Mouse (Mus musculus): ENCODE data around the gene Vsx1. TPM values are rescaled to one million over a fixed set of nuclear protein-coding genes. Genes with fewer than 3 reads are reported as not detected.
A peak's percentile ranks its signal among the peaks of the same experiment; 100 is the strongest.

Gene Vsx1
- total RNA-seq, 2 experiments from 2014 or later, result not detected

DNA sequence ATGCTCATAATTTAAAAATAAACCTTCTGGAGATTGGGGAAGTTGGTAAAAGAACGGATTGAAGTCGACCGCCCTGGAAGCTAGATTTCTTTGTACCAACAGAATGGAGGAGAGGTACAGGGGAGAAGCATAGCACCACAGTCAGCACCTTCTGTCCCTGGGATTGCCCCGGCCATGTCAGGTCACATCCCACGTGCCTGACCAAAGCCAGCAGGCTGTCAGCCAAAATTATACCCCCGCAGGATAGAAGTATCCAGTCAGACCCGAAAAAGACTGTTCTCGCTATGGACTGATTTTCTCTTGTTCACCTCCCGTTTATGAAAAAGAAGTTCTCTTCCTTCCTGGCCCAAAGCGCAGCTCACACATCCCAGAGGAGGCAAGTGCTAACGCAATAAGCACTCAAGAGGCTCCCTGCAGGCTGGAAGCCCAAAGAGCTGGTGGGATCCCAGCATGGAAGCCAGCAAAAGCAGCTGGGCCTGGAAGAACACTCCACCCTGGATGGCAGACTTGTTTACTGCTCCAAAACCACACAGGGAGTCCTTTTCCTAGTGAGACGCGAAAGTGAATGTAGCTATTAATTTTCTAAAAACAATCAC is 40.8 kb downstream of the Vsx1 start:
- intact Hi-C loops (cut with DNase I), result no loop called here
- Histone ChIP-seq H3K27ac (peak overlapping the region; percentile 66), H3K4me3 (no peak overlapping the region)
- no peak for TF ChIP-seq CTCF (IDR thresholded peaks at IDR 0.05)
- DNase-seq, result peak; percentile 54

DNA sequence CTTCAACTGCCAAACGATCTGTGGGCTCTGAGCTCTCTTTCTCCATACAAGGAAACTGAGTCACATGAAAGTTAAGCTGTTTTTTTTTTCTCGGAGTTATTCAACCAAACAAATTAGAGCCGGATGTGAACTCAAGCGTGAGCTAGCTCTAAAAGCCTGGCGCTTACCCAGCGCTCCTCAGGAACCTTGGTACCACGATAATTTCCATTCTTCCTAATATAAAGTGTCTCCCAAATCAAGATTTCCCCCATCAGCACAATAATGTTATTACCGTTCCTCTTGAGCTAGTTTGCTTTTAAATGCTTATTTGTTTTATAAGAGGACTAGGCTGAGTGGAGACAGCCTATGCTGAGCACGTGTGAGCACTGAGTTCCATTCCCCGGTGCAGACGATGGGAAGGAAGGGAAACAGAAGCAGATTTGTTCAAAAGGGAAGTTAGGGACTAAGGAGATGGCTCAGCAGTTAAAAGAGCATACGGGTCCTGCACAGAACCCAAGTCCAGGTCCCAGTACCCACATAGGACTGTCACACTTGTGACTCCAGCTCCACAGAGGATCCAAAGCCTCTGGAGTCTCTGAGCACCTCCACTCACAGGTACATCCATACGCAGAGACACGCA is 41.4 kb downstream of the Vsx1 start:
- DNase-seq, result peak; percentile 2
- H3K27ac ChIP-seq, result peak overlapping the region; percentile 66
- TF ChIP-seq CTCF (IDR thresholded peaks at IDR 0.05), result no peak
- H3K4me3 ChIP-seq, result no peak overlapping the region
- intact Hi-C loops (cut with DNase I), result no loop called here

DNA sequence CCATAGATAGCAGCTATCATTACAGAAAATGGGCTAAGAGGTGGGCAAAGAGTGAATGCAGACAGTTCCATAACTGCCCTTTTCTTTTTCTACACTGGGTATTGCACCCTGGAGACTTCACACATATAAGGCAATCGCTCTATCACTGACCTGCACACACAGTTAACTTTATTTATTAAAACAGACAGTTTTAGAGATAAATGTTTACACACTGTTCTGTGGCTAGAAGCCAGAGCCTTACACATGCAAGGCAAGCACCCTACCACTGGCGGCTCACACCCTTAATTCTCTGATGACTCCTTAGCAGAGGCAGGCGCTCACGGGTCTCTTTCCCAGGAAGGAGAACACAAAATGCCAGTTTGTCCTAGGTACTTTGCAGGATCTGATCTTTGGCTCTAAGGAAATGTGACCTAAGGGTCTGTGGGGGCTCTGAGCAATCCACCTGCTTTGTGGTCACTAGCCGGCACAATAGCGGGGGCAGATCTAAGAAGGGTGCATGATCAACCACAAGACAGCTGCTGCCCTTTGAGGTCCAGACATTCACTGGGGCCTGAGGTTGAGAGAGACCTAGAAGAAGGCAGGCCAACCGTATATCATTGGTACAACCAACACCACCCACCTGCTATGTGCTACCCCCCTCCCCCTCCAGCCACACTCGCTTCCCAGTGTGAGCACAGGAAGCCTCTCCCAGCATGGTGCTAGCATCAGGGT is 42.6 kb downstream of the Vsx1 start:
- no peak for TF ChIP-seq CTCF (IDR thresholded peaks at IDR 0.05)
- no peak for DNase-seq
- intact Hi-C loops (cut with DNase I), result no loop called here
- Histone ChIP-seq H3K4me3 (no peak overlapping the region), H3K27ac (no peak overlapping the region)

DNA sequence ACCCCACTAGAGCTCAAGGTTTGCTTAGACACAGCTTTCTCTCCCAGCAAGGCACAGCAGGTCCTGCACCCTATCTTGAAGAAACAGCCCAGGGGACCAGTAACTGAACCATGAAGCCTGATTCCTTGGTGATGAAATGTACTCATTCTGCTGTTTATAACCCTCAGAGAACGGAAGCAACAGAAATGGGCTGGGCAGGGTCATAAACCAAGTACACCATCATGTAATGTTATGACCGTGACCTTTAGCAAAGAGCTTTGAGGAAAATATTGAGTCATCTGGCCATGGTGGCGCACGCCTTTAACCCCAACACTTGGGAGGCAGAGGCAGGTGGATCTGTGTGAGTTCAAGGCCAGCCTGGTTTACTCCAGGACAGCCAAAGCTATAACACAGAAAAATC is 43.9 kb downstream of the Vsx1 start:
- Histone ChIP-seq H3K27ac (no peak overlapping the region), H3K4me3 (no peak overlapping the region)
- intact Hi-C loops (cut with DNase I), result no loop called here
- TF ChIP-seq CTCF (IDR thresholded peaks at IDR 0.05), result no peak
- DNase-seq, result no peak

DNA sequence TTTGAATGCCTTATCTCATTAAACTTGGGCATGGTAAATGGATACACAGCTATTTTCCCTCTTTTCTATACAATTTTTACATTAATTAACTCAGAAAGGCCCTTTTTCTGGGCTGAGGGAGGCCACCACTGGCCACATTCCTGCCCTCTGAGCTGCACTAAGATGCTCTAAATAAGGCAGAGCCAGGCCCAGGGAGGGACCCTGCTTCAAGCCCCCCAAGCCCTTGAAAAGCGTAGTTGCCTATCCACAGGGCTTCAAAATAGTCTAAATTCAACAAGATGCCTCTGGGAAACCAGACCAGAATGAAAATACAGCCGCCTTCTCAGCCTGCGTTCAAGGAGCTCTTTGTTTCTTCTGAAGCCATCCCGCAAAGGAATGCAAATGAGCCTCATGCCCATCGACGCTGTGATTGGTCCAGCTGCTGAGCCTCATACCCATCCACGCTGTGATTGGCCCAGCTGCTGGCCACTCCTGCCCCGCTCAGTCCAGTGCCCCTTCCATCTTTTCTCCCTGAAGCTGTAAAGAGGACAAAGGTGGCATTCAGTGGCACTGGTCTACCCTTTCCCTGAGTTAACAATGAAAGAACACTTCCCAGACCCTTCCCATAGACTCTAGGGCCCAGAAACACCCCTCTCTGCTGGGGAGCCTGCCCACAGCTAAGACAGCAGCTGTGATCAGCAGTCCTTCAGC is 45.3 kb downstream of the Vsx1 start:
- intact Hi-C loops (cut with DNase I), result no loop called here
- Histone ChIP-seq H3K27ac (peak overlapping the region; percentile 16; the same call in 1 of the 2 replicates), H3K4me3 (no peak overlapping the region)
- no peak for DNase-seq
- no peak for TF ChIP-seq CTCF (IDR thresholded peaks at IDR 0.05)

DNA sequence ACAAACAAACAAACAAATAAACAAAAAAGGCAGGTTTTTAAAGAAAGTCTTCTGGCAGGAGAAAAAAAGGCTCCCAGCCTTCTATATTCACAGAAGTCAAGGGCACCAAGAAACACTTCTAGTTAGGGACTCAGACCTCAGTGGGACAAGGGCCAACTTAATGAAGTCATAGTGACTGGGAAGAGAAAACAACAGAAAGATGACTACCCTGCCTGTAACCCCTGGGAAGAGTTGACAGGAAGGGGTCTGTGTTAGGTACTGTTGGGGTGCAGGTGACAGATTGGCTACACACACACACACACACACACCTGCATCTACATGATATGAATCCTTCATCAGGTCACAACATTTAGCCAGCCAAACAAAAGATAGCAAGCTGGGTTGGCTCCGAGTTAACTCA is 46.0 kb downstream of the Vsx1 start:
- Histone ChIP-seq H3K4me3 (no peak overlapping the region), H3K27ac (no peak overlapping the region)
- intact Hi-C loops (cut with DNase I), result no loop called here
- no peak for TF ChIP-seq CTCF (IDR thresholded peaks at IDR 0.05)
- no peak for DNase-seq

DNA sequence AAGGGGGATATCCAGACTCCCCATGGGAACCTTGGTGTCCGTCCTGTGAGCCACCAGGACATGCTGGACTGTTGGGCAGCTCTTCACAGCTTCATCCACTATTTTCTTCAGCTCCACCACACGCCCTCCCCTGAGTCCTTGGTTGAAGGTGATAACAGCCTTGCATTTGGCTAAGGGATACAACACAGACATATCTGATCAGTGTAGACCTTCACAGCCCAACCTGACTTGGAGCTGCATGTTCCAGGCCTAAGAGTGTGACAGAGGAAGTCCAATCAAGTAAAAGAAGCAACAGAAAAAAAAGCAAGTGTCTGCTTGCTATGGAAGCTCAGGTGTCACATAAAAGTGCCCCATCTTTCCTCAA is 50.8 kb downstream of the Vsx1 start:
- TF ChIP-seq CTCF (IDR thresholded peaks at IDR 0.05), result no peak
- intact Hi-C loops (cut with DNase I), result no loop called here
- Histone ChIP-seq H3K4me3 (no peak overlapping the region), H3K27ac (no peak overlapping the region)
- no peak for DNase-seq

DNA sequence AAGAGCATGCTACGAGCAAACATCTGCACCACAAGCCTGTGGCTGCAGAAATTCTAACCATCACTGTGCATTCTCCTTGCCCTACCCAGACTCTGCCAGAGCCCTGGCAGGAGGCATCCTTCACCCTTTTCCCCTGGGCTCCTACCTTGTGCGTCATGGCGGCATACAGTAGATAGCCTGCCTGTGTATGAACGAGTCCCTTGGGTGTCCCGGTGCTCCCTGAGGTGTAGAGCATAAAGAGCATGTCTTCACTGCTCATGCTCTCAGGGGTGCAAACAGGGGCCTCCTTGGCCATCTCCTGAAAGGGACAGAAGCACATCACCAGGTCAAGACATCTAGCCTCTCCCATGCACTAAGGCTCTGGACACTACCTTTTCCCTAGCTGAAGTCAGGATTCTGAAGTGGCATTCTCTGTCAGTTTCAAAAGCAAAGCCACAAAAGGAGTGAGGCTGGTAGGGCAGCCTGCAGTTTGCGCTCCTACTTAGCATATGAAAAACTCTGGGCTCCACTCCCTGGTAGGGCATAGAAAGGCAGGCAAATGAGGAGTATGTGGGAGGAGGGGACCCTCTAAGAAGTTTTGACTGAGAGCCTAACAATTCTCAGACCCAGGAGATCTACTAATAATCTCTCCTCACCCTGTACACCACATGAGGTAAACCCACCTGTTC is 51.3 kb downstream of the Vsx1 start:
- no peak for DNase-seq
- intact Hi-C loops (cut with DNase I), result no loop called here
- H3K4me3 ChIP-seq, result no peak overlapping the region
- no peak for TF ChIP-seq CTCF (IDR thresholded peaks at IDR 0.05)
- H3K27ac ChIP-seq, result no peak overlapping the region

DNA sequence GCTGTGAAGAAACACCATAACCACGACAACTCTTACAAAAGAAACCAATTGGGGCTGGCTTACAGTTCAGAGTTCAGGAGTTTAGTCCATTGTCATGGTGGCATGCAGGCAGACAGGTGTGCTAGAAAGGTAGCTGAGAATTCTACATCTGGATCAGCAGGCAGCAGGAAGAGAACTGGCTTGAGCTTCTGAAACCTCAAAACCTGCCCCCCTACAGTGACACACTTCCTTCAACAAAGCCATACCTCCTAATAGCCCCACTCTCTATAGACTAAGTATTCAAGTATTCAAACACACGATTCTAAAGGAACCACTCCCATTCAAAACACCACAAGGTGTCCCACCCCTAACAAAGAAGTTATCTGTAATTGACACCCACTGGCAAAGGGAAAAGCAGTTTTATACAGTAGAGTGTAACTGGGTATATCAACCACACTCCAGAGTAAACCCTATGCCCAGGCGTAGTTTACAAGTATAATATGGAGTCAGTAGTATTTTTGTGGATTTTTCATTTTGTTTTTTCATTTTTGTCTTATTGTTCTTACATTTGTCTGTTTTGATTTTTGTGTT is 53.2 kb downstream of the Vsx1 start:
- DNase-seq, result no peak
- no peak overlapping the region for H3K27ac ChIP-seq
- no peak overlapping the region for H3K4me3 ChIP-seq
- no peak for TF ChIP-seq CTCF (IDR thresholded peaks at IDR 0.05)
- intact Hi-C loops (cut with DNase I), result no loop called here

Other genes with a start within 250 kb of the Vsx1 start
- 1 to 10 TPM; 1.7 to 2.3 TPM for gene Zfp442, start 237.9 kb downstream of the Vsx1 start, total RNA-seq (2021)
- under 1 TPM in 1 of 2 experiments, not detected in 1; 0.14 TPM for gene Zfp345, start 204.3 kb downstream of the Vsx1 start, total RNA-seq (2021)
- not detected for gene Cst7, start 118.9 kb downstream of the Vsx1 start, total RNA-seq (2021)
- gene Apmap, start 80.8 kb downstream of the Vsx1 start, total RNA-seq (2021), result 10 to 100 TPM; 16.8 to 21.4 TPM
- gene Acss1, start 20.9 kb downstream of the Vsx1 start, total RNA-seq (2021), result 10 to 100 TPM; 12.9 to 38.7 TPM
- 1 to 10 TPM; 7.4 to 8.3 TPM for gene Entpd6, start 59.7 kb upstream of the Vsx1 start, total RNA-seq (2021)
- gene Pygb, start 97.4 kb upstream of the Vsx1 start, total RNA-seq (2021), result 1 to 10 TPM; 4.9 to 5.5 TPM
- 10 to 100 TPM; 24.3 to 25.4 TPM for gene Abhd12, start 215.4 kb upstream of the Vsx1 start, total RNA-seq (2021)
- 1 to 10 TPM; 2.2 to 2.4 TPM for gene Gins1, start 216.0 kb upstream of the Vsx1 start, total RNA-seq (2021)